Mouse (Mus musculus) cerebellum, postnatal 10 days (tissue): ENCODE results near the gene Qsox2.

Experiments
- DNase-seq, 2 experiments: peaks; one replicate each; pipeline ENCODE4 v3.0.0; 2021; ENCODE audit warnings: mixed read lengths in 2 of 2

The Qsox2 gene

GRCm38 (mm10) chr2:26223961-26224360 lies 13.4 kb downstream of the Qsox2 start:
- DNase-seq = peak; percentile 67 to 70

GRCm38 (mm10) chr2:26214526-26214925 lies 22.8 kb downstream of the Qsox2 start:
- DNase-seq = peak; percentile 96

- peak; percentile 61 to 70 for DNase-seq
Measured at GRCm38 (mm10) chr2:26209566-26209965, 27.8 kb downstream of the Qsox2 start.

GRCm38 (mm10) chr2:26208126-26208789 lies 29.1 kb downstream of the Qsox2 start, which contains the start of gene Lhx3:
Gene Lhx3, minus strand, starts transcription at chr2:26208289.
- DNase-seq = peak; percentile 61 to 77

- peak in 1 of 2 experiments; percentile 67 for DNase-seq
Measured at GRCm38 (mm10) chr2:26207559-26207958, 29.8 kb downstream of the Qsox2 start.

- DNase-seq = no peak
Measured at GRCm38 (mm10) chr2:26205761-26206160, 31.6 kb downstream of the Qsox2 start.

GRCm38 (mm10) chr2:26205126-26205525 lies 32.2 kb downstream of the Qsox2 start:
- no peak for DNase-seq

GRCm38 (mm10) chr2:26202849-26203475 lies 34.4 kb downstream of the Qsox2 start:
- peak; percentile 44 to 67 for DNase-seq

- DNase-seq = peak; percentile 53 to 59
Measured at GRCm38 (mm10) chr2:26201926-26202848, 35.1 kb downstream of the Qsox2 start.

- no peak for DNase-seq
Measured at GRCm38 (mm10) chr2:26198488-26198887, 38.8 kb downstream of the Qsox2 start.

- no peak for DNase-seq
Measured at GRCm38 (mm10) chr2:26194552-26195339, 42.6 kb downstream of the Qsox2 start.

GRCm38 (mm10) chr2:26188517-26188916 lies 48.8 kb downstream of the Qsox2 start:
- DNase-seq = no peak

- no peak for DNase-seq
Measured at GRCm38 (mm10) chr2:26184352-26184751, 53.0 kb downstream of the Qsox2 start.

GRCm38 (mm10) chr2:26182646-26183045 lies 54.7 kb downstream of the Qsox2 start:
- peak; percentile 89 to 90 for DNase-seq

GRCm38 (mm10) chr2:26177189-26177588 lies 60.1 kb downstream of the Qsox2 start:
- no peak for DNase-seq

- DNase-seq = no peak
Measured at GRCm38 (mm10) chr2:26176731-26177130, 60.6 kb downstream of the Qsox2 start.

GRCm38 (mm10) chr2:26175191-26175590 lies 62.1 kb downstream of the Qsox2 start:
- peak in 1 of 2 experiments; percentile 66 for DNase-seq

- DNase-seq = no peak
Measured at GRCm38 (mm10) chr2:26172166-26172565, 65.2 kb downstream of the Qsox2 start.

GRCm38 (mm10) chr2:26170376-26170775 lies 66.9 kb downstream of the Qsox2 start:
- DNase-seq = no peak

GRCm38 (mm10) chr2:26168843-26169579 lies 68.3 kb downstream of the Qsox2 start:
- DNase-seq = peak in 1 of 2 experiments; percentile 26

- no peak for DNase-seq
Measured at GRCm38 (mm10) chr2:26166890-26167289, 70.4 kb downstream of the Qsox2 start.
